Mouse (Mus musculus): ENCODE results near the gene Nlrc5.

The Nlrc5 gene

DNA sequence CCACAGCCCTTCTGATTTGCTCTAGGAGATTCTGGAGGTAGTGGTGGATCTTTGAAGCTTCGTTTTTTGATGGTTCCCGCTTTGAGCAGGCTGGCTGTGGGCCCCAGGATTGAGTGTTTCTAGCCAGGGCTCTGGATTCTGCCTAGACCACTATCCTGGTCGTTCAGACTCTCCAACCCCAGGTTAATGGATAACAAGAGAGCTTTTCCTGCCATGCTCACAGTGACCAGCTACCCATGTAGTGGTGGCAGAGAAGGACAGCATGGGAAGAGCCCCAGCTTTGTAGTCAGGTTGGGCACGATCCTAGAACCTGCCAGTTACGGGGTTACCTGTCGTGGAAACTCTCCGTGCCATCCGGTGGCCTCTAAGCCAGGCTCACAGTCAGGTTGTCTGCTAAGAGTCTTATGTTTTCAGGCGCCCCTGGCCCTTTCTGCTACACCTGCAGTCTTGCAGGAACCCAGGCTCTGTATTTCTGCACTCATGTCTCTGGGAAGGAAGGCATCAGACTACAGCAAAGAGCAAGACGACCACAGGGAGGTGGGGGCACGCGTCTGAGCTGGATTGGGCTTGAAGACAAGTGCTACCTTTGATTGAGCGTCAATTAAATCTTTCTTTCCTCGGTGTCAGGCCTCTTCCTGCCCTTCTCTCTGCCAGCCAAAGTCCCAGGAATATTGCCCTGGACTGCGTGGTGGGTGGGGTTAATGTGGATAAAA, 132.4 kb downstream of the Nlrc5 start:
- no peak for DNase-seq (ENCODE audit: low read depth, low spot score)

DNA sequence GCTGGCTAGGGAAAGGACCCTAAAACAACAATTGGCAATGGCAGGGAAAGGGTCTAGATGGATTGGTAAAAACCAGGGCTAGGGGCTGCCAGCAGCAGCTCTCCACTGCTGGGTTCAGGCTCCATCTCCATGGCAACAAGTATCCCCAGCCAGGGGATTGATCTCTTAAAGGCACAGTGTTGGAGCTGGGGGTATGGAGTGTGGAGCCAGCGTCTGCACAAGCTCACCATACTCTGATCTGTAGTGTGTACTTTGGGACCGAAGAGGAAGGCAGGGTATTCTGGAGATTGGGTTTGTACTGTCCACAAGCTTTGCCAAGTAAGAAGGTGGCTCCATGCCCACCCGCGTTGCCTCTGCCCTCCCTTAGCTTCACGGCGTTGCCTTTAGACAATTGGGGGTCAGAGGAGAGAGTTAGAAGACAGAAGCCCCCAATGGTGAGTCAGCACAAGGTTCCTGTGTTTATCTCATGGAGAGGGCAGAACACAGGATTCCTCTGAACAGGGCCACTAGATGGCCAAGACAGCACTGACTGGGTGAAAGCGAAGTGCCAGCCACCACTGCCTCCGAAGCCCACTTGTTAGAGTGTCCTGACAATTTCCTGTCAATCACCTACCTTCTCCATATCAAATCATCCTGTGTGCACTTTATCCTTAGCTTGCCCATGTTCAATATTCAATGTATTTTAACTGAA, 133.1 kb downstream of the Nlrc5 start:
- DNase-seq (ENCODE audit: low read depth, low spot score) = no peak

DNA sequence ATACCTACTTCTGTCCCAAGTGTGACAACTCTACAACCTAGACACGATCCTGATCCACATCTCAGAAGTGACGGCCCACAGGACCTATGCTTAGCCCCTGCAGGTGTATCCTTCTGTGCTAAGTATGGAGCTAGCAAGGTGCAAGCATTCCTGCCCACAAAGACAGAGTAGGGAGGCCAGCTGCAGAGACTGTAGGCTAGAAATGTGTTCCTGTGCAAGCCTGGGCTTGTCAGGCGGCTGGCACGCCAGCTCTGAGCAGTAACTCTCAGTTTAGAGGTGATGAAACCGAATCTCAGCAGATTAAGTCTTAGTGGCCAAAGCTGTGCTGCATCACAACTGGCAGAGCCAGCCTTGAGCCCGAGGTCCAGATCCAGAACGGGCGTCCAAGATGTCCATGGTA, 133.9 kb downstream of the Nlrc5 start:
- no peak for DNase-seq (ENCODE audit: low read depth, low spot score)

DNA sequence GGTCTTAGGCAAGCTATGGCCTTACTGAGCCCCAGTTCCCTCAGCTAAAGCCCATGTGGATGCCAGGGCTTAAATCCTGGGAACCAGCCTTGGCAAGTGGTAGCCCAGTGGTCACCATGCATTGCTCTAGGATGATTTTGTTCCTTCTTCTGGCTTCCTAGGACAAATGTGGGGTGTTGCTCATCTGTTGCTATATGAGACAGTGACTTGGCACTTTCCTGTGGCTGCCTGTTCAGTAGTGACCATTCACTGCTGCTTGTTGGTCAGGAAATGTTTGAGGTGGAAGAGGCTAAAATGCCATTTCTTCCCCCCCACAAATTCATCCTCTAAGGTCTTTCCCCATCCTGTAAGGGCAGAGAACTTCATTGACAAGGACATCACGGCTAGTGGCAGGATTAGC, 135.3 kb downstream of the Nlrc5 start:
- no peak for DNase-seq (ENCODE audit: low read depth, low spot score)

DNA sequence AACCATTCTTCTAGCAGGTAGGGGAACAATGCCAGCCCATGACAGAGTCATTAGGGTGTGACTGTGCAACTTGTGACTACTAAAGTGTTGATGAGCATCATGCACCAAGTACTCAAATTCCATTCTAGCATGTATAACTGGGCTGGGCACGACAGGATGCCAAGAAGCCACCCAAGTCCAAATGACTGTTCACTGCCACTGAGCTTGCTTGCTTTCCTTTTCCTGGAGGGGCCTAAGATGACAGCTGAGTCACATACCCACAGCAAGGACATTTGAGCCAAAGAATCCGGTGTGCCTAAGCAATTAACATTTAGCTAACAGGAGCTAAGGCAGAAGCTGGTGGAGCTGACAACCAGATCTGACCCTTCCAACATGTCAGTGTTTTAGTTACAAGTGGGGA, 137.7 kb downstream of the Nlrc5 start:
- DNase-seq (ENCODE audit: low read depth, low spot score) = no peak

DNA sequence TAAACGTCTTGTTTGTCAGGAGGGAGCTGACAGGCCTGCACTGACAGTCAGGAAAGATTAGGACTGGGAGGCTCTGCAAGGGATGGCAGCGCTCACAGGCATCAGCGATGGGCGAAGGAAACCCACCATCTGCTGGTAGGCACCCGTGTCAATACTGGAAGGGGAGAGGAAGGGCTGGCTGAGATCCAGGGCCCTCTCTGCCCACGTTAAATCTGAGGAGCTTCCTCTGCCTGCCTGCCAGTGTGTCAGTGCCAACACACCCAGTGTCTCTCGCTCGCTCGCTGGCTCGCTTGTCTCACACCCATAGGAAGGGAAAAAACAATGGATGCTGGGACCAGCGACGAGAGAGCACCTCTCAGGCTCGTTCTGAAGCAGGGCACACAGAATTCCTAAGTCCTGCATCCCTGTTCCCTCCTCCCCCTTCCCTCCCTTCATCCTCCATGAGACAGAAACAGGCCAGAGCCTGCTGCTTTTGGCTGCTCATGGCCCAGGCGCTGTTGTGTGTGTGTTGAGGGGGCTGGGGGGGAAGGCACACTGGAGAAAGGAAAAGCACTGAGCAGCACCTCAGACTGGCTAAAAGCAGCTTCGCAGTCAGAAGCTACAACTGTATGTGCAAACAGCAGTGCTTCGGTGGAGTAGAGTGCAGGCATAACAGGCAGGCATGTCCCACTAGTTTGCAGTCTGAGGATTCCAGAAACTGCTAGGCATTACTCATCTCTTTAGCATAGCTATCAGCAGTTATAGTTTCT, 140.2 kb downstream of the Nlrc5 start:
- DNase-seq (ENCODE audit: low read depth, low spot score) = no peak

DNA sequence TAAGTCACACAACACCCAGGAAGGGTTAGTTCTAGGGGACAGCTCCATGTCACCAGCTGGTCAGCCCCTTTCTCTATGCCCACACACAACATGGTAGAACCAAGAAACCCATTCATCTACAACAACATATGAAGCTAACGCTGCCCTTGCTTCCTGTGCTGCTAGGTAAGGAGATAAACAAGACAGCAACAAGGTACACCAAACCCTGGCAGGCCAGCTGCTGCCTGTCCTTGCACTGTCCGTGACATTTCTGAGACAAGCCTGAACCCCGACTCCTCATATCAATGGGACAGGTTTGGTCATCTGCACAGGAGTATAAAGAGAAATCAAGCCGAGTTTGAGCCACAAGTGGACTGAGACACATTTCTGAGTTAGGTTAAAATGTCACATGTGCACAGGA, 141.0 kb downstream of the Nlrc5 start:
- no peak for DNase-seq (ENCODE audit: low read depth, low spot score)

All from WW6 (cell line).